Mouse (Mus musculus) bone marrow, adult 2 months (tissue): ENCODE results near the gene 9130023H24Rik. TPM values are rescaled to one million over a fixed set of nuclear protein-coding genes. Genes with fewer than 3 reads are reported as not detected.
A peak's percentile ranks its signal among the peaks of the same experiment; 100 is the strongest.

Experiments used
- H3K27ac ChIP-seq: fragments of 200-500 bp; 2 replicates; pipeline ENCODE4 v1.5.1; 2012; ENCODE audit warnings: low read depth, mild to moderate bottlenecking, control low read depth, inconsistent platforms, low read length; ENCODE audit not compliant: control insufficient read depth, poor library complexity, insufficient read depth
- H3K4me1 ChIP-seq: fragments of 200-500 bp; 2 replicates; pipeline ENCODE4 v1.6.1; 2011; ENCODE audit warnings: low read length; ENCODE audit not compliant: control insufficient read depth, insufficient read depth
- H3K4me3 ChIP-seq: fragments of 200-500 bp; replicated peaks from 2 replicates; pipeline ENCODE3; 2011; ENCODE audit warnings: mild to moderate bottlenecking, low read depth, low read length, control low read depth; ENCODE audit not compliant: control insufficient read depth
- CTCF ChIP-seq: fragments of 200-500 bp; IDR thresholded peaks from 2 replicates; pipeline ENCODE4 v1.5.1; 2011; ENCODE audit warnings: low read length, control low read depth; ENCODE audit not compliant: control insufficient read depth, insufficient read depth
- POLR2A ChIP-seq: fragments of 200-500 bp; IDR thresholded peaks from 2 replicates; pipeline ENCODE4 v1.6.1; 2011; ENCODE audit warnings: low read depth, mild to moderate bottlenecking, control low read depth, low read length, borderline replicate concordance; ENCODE audit not compliant: control insufficient read depth
- WGBS: fragments of 180-500 bp; shearing (Covaris S2); methylation state at CpG from one replicate; pipeline ENCODE4 v1.1.7; 2018; 5-methylcytosine and 5-hydroxymethylcytosine counted together
- polyA plus RNA-seq: library from polyadenylated mRNA; stranded (reverse); fragments of >200 nt; gene quantifications from 2 replicates; pipeline ENCODE4 v1.2.4, GENCODE M21; 2011; ENCODE audit warnings: low replicate concordance; ENCODE audit not compliant: missing spikeins, insufficient read depth, insufficient read length

9130023H24Rik gene
- polyA plus RNA-seq, 1 experiment, result 4.7 TPM

DNA sequence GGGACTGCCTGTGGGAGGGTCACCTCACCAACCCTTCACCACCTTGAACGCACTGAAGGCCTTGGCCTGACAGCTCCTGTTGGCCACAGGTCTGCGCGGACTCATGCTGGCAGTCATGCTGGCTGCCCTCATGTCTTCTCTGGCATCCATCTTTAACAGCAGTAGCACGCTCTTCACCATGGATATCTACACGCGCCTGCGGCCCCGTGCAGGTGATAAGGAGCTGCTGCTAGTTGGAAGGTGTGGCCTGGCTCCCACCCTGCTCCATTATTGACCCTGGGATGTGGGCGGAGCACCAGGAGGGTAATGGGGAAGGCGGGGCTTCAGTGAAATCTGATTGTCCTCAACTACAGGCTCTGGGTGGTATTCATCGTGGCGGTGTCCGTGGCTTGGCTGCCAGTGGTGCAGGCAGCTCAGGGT, 32.6 kb upstream of the 9130023H24Rik start:
- Histone ChIP-seq H3K4me1 (peaks cover 3% of the 10 kb centered on the region; the same call in 1 of the 2 replicates), H3K27ac (no peak overlapping the region), H3K4me3 (no peak overlapping the region)
- TF ChIP-seq CTCF (no peak), POLR2A (peak; percentile 50; the same call in 1 of the 2 replicates)
- WGBS, result 51% methylated on average over 13 of the region's 13 CpGs

DNA sequence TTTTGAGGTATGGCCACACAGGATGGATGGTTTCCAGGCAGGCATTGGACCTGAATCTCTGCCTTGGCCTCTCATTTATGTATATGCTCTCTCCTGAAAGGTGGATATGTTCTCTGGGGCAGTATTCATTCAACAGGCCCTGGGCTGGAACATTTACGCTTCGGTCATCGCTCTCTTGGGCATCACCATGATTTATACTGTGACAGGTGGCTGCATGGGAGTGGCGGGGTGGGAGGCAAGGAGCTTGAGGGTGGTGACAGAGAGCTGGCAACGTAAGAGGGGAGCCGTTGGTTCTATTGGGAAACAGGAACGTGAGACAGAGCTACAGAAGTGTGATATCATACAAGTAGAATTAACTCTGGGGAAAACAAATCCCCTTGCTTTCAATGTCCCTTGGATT, 30.0 kb upstream of the 9130023H24Rik start:
- 76% methylated on average over 7 of the region's 7 CpGs for WGBS
- no peak for TF ChIP-seq CTCF
- no peak for TF ChIP-seq POLR2A

DNA sequence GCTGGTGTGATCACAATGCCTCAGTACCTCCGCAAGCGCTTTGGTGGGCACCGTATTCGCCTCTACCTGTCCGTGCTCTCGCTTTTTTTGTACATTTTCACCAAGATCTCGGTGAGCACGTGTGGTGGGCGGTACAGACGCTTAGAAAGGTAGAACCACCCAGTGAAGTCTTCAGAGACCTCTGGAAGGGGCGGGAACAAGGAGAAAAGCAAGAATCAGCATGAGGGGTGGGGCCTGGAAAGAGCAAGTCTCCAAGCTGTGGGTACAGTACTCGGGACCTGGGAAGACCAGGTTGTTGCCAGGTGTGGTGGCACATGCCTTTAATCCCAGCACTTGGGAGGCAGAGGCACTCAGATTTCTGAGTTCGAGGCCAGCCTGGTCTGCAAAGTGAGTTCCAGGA, 29.6 kb upstream of the 9130023H24Rik start:
- Histone ChIP-seq H3K27ac (no peak overlapping the region), H3K4me3 (no peak overlapping the region), H3K4me1 (peaks cover 3% of the 10 kb centered on the region; the same call in 1 of the 2 replicates)
- WGBS, result 62% methylated on average over 13 of the region's 13 CpGs
- TF ChIP-seq CTCF, result no peak
- no peak for TF ChIP-seq POLR2A

More for the DNA sequence above, 30.0 kb upstream of the 9130023H24Rik start:
- no peak overlapping the region for H3K4me3 ChIP-seq
- no peak overlapping the region for H3K27ac ChIP-seq
- H3K4me1 ChIP-seq, result peaks cover 3% of the 10 kb centered on the region; the same call in 1 of the 2 replicates

DNA sequence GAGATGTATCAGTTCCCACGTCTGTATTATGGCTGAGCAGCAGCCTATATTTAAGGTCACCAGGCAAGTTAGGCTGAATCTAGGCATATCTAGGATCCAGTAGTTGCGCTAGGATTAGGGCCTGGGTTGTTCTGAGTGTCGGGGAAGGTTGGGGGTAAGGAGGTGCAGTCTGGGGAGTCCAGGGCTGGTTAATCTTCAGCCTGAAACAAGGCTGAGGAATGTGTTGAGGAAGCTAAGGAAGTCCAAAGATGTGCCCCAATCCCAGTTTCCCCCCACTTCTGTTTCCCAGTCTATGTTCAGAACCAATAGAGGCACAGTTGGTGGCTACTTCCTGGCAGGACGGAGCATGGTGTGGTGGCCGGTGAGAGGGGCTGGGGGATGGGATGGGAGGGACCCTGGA, 28.2 kb upstream of the 9130023H24Rik start:
- Histone ChIP-seq H3K4me3 (no peak overlapping the region), H3K4me1 (peaks cover 3% of the 10 kb centered on the region; the same call in 1 of the 2 replicates), H3K27ac (no peak overlapping the region)
- WGBS, result 62% methylated on average over 5 of the region's 5 CpGs
- TF ChIP-seq POLR2A (no peak), CTCF (no peak)

DNA sequence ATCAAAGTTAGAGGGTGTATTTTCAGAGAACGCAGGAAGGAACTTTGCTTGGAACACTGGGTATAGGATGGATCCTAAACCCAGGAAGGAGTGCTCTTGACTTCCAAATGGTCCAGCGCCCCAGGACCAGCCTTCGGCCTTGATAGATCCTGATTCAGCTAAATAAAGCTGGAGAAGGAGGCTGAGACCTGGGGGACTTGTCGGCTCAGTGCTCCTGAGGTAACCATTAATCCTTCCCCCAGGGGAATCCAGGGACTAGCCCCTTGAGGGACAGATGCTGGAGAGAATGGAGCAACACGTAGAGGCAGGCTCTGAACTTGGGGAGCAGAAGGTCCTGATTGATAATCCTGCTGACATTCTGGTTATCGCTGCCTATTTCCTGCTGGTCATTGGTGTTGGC, 27.6 kb upstream of the 9130023H24Rik start, which contains the start of gene Slc5a2:
Gene Slc5a2 (plus strand): TSS at position 247 of the 400 bp plus-strand sequence.
- Histone ChIP-seq H3K4me1 (0 out of 2 replicates have a peak, but pooled peaks cover 3% of the 10 kb centered on the region), H3K27ac (no peak within 1 kb of the TSS), H3K4me3 (no peak within 1 kb of the TSS)
- TF ChIP-seq POLR2A (no peak), CTCF (no peak)
- WGBS, result 79% methylated on average over 6 of the region's 6 CpGs

DNA sequence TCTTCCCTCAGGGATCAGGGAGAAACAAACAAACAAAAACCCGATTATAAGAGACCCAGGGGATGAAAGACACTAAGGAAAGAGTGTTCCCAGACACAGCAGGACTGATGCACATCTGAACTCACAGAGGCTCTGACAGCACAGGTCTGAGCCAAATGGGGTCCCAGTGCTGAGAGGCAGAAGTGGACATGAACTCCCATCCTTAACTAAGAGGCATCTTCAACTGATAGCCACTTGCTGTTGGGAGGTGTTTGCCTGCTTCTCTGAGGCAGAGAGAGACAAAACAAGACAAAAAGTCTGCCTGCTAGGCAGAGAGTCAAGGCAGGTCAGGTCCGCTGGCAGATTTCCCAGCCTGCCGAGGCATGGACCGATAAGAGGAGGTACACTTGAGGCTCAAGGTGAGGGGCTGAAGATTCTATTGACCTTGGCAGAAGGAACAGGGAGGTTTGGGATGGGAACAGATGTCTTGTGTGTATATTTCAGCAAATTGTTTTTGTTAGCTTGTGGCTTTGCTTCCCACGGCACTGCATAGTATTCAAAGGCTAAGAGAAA, 19.0 kb upstream of the 9130023H24Rik start:
- no peak overlapping the region for H3K27ac ChIP-seq
- no peak overlapping the region for H3K4me3 ChIP-seq
- H3K4me1 ChIP-seq, result no peaks in the 10 kb centered on the region
- no peak for TF ChIP-seq POLR2A
- no peak for TF ChIP-seq CTCF
- WGBS, result 40% methylated on average over 5 of the region's 5 CpGs

DNA sequence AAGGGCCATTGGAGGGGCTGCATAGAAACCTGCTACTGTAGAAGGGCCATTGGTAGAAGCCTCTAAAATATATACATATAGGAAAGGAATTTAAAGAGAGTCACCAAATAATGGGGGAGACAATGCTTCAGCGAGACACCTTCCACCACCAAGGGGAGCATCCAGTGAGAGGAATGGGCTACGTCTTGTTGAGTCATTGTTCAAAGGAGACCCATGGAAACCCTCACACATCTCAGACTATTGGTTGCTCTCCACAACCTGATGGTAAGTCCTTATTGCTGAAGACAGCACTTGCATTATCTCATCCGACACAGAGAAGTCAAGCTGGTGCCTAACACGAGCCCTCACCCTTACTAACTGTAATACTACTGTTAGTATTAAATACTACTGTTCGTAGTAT, 17.9 kb upstream of the 9130023H24Rik start:
- no peak overlapping the region for H3K27ac ChIP-seq
- TF ChIP-seq POLR2A (no peak), CTCF (no peak)
- WGBS, result 86% methylated on average over 5 of the region's 5 CpGs

DNA sequence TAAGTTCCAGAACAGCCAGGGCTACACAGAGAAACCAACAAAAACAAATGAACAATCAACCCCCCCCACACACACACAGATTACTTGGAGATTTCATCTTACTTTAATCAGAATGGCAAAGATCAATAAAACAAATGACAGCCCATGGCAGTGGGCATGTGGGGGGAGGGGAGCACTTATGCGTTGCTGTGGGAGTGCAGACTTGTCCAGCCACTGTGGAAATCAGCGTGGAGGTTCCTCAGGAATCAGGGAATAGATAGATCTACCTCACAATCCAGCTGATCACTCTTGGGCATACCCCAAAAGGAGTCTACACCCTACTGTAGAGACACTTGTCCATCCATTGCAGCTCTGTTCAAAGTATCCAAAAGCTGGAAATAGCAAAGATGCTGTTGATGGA, 17.1 kb upstream of the 9130023H24Rik start:
- TF ChIP-seq CTCF (no peak), POLR2A (no peak)
- WGBS, result 50% methylated on average over 2 of the region's 2 CpGs
- H3K4me3 ChIP-seq, result no peak overlapping the region
- no peak overlapping the region for H3K27ac ChIP-seq
- H3K4me1 ChIP-seq, result peaks cover under 1% of the 10 kb centered on the region

More for the DNA sequence above, 17.9 kb upstream of the 9130023H24Rik start:
- Histone ChIP-seq H3K4me3 (no peak overlapping the region), H3K4me1 (no peaks in the 10 kb centered on the region)

DNA sequence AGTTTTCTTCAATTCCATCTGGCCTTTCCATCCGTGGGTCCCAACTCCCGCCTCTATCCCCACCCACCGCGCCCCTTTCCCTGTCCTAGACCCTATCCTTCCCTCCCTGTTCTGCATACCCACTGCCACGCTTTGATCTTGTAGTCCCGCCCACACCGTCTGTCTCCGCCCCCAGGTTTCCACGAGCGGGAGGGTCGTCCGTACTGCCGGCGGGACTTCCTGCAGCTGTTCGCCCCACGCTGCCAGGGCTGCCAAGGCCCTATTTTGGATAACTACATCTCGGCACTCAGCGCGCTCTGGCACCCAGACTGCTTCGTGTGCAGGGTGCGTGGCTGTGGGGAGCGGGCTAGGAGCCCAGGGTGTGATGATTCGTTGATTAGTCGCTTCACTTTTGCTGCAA, 14.8 kb upstream of the 9130023H24Rik start:
- WGBS, result 12% methylated on average over 24 of the region's 24 CpGs
- no peak for TF ChIP-seq POLR2A
- no peak for TF ChIP-seq CTCF
- Histone ChIP-seq H3K27ac (no peak overlapping the region), H3K4me3 (no peak overlapping the region), H3K4me1 (peaks cover 2% of the 10 kb centered on the region)
